Mouse (Mus musculus) frontal cortex, adult 2 months (tissue): Measurements from ENCODE around the gene Ece1. TPM values are rescaled to one million over a fixed set of nuclear protein-coding genes. Genes with fewer than 3 reads are reported as not detected.
"Not testable (repeated sequence)": the region's sequence is repeated elsewhere in the genome, so short reads cannot be mapped to it uniquely, and the experiment has no call there.

Source experiments
- DNase-seq, 2 experiments: peaks; one replicate each; pipeline ENCODE4 v3.0.0; 2022; ENCODE audit warnings: low spot score in 1 of 2; ENCODE audit errors: extremely low spot score in 1 of 2
- polyA plus RNA-seq: library from polyadenylated mRNA; depleted of rRNA; stranded (reverse); fragments of >200 nt; gene quantifications from 2 replicates; pipeline ENCODE4 v1.2.3, GENCODE M21; 2012

The Ece1 gene
- polyA plus RNA-seq, 1 experiment = 29.5 TPM

GRCm38 (mm10) chr4:137970623-137971199 is 108.7 kb downstream of the Ece1 start:
- not testable (repeated sequence) for DNase-seq

DNA sequence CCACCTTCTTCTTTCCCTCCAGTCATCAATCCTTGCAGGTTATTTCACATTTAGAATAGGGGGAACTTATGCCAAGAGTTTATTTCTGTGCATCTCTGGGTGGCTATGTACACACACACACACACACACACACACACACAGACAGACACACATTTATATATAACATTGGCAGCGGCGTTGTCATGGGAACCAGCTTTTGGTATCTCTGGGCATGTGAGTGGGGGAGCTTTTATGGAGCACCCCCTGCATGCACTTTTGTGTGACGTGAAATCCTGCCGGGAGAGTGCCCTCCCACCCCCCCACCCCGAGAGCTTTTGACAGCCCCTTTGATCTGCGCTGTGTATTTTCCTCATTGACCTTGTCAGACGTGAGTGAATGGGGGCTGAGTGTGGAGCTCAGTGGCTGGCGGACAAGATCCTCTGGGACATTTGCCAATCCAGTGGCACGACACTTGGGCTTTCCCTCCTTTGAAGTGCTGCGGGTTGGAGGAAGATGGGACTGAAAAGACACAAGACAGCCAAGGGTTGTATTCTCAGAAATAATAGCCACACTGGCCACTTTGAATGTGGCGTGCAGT is 112.9 kb downstream of the Ece1 start:
- DNase-seq = not testable (repeated sequence)

DNA sequence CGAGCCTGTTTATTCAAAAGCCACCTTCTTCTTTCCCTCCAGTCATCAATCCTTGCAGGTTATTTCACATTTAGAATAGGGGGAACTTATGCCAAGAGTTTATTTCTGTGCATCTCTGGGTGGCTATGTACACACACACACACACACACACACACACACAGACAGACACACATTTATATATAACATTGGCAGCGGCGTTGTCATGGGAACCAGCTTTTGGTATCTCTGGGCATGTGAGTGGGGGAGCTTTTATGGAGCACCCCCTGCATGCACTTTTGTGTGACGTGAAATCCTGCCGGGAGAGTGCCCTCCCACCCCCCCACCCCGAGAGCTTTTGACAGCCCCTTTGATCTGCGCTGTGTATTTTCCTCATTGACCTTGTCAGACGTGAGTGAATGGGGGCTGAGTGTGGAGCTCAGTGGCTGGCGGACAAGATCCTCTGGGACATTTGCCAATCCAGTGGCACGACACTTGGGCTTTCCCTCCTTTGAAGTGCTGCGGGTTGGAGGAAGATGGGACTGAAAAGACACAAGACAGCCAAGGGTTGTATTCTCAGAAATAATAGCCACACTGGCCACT is 117.1 kb downstream of the Ece1 start:
- DNase-seq = not testable (repeated sequence)

- DNase-seq = peak in 1 of 2 experiments; percentile 42
Measured at GRCm38 (mm10) chr4:137982869-137983268, 120.8 kb downstream of the Ece1 start.

DNA sequence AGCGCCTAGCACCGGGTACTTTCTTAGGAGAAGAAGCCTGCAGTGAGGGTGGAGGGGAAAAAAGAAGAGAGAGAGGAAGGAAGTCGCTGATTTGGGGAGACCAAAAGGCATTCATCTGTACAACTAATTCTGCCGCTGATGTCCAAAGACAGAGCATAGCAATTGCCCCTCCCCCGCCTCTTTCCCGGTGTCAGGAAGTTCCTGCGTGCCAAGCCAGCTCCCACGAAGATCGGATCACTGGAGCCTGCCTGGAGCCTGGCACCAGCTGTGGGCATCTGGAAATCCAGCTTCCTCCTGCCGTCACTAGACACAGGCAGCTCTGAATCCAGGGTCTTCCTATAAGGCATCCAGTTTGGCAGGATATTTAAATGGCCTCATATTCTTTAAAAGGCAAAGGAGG is 122.2 kb downstream of the Ece1 start:
- peak in 1 of 2 experiments; percentile 36 for DNase-seq

DNA sequence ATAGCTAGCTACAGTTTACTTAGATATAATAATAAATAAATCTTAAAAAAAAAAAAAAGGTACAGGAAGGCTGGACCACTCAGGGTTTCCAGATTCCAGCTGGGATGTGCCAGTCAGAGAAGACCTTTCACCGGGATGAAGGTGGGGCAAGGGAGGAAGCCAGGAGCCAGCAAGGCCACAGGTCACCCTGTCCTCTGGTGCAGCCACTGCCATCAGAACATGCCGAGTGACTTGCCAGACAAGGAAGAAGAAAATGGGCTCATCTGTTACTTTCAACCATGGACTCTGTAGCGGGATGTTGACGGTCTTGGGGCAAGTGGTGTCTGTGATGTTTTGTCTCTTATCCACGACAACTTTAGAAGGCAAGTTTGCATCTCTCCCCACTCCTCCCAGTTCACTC is 122.7 kb downstream of the Ece1 start:
- no peak for DNase-seq

- DNase-seq = no peak
Measured at GRCm38 (mm10) chr4:137989426-137989825, 127.4 kb downstream of the Ece1 start.

- DNase-seq = no peak
Measured at GRCm38 (mm10) chr4:137990433-137990832, 128.4 kb downstream of the Ece1 start.

GRCm38 (mm10) chr4:137991240-137991639 is 129.2 kb downstream of the Ece1 start:
- no peak for DNase-seq

DNA sequence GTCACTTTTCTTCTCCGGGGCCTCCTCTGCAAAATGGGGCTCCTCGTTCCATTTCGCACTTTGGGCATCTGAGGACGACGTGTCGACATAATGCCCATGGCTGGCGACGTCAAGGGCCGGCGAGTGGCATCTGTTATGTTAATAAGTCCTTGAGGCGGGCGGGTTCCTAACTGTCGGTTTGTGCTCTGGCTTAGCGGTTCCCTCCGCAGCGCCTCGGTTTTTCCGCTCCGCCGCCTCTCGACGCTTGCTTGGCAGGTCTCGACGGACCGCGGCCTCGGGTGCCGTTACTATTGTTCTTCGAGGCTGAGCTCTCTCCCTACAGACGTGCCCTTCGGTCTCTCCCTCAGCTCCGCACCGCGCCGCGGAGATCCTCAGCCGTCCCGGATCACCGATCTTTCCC is 130.9 kb downstream of the Ece1 start, which contains the start of gene Eif4g3:
Gene Eif4g3, plus strand, starts transcription at position 133 of the 400 bp plus-strand sequence.
- no peak for DNase-seq

DNA sequence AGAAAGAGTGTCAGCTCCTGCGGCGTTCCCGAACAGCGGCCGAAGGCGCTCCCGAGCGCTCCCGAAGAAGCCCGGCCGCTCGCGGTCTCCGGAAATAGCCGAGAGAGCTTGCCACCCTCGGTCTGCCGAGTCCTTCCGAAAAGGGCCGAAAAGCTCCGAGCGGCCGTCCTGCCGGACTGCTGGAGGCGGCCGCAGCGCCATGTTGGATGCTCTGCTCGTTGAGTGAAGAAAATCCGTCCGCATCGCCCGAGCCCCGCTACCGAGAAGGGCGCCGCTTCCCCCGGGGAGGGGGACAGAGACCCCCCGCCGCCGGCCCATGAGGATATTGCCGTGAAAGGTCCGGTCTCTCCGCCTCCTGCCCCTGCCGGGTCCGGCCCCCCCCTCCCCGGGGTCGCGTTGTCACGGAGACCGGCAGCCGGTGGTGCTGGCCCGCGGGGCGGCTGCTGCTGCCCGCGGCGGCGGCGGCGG is 131.3 kb downstream of the Ece1 start:
- DNase-seq = peak; percentile 96 to 100

DNA sequence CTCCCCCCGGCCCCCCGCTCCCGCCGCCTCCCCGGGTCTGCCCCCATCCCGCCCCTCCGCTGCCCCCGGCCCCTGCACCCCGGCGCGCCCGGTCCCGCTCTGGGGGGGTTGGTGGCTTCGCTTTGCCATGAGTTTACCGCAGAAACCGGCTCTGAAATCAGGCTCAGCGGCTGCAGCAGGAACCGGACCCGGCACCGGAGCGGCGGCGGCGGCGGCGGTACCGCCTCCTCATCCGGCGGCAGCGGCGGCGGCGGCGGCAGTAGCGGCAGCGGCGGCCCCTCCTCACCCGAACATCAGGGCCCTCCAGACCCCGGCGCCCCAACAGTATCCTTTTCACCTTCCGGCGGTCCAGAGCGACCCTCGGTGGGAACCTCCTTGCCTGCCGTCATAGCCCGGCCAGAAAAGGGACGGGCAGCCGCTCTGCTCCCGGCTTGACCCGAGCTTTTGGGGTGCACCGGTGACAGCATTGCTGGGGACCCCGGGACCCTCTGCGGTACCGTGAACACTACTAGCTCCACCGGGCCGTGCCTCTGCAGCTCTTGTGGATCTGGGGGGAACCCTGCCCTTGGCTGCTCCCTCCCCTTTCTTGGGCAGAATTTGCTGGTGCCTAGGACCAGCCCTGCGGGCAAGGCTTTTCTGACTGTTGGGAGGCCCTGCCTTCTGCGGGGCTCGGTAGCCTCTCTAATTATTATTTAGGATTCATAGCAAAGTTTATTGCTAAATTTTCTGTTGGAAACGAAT is 132.0 kb downstream of the Ece1 start:
- DNase-seq = no peak

DNA sequence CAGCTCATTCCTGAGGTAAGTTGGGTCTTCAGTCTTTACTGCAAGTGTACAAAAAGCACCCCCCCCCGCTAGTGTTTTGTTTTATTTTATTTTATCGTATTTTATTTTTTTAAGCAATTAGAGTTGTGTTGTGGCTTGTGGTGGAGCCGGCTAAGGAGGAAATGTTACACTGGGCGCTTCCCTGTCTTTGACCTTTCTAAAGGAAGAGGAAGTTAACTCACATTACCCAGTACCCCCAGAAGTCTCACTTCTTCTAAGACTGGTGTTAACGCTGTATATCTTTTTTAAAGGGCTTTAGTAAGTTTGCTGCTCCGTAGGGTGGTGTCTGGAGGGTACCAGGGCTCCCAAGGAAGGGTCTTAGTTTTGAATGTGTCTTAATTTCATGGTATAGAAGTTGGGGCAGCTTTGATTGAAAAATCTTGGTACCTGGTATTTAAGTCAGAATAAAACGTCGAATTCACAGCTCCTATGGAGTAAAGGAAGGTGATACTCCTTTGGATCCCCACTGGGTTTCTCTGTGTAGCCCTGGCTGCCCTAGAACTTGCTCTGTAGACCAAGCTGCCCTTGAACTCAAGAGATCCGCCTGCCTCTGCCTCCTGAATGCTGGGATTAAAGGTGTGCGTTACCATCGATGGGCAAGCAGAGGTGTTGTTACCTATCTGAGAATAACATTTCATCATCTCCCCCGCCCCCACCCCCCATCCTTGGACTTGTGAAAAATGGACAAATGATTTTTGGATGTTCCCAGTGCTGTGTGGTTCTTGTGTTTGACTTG is 132.7 kb downstream of the Ece1 start:
- no peak for DNase-seq

DNA sequence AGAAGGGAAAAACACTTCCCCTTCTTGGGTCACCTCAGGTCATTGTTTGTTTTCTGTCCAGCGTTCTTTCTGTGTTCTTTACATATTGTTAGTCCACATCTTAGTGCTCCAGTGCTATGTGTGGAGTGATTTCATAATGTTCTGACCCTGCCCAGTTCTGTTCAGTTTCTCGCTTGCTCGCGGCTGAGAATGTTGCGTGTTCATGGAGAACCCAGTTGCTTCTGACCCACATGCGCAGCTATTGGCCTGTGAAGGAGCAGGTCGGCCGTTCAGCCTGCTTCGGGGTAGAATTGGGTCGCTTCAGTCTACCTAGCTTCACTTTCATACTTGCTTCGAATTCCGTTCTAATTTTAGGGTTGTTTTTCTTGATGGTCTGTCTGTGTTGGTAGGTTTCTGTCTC is 133.4 kb downstream of the Ece1 start:
- DNase-seq = no peak

- no peak for DNase-seq
Measured at GRCm38 (mm10) chr4:137998232-137998631, 136.2 kb downstream of the Ece1 start.

DNA sequence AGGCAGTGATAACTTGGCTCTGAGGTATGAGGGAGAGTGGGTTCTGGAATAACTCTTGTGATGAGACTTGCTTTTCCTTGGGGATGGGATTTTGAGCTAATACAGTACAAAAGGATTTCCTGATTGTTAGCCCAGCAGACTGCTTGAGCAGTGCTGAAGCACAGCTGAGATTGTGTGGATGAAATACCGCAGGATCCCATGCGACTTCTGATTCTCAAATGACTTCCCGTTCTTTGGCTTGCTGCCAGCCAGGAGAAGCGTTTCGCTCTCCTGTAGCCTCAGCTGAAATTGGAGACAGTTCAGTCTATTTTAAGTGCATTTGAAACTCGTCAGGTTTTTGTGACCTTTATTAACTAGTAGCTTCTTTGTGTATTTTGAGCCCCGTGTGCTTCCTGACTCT is 138.6 kb downstream of the Ece1 start:
- no peak for DNase-seq

GRCm38 (mm10) chr4:138003909-138004610 is 142.0 kb downstream of the Ece1 start:
- no peak for DNase-seq

DNA sequence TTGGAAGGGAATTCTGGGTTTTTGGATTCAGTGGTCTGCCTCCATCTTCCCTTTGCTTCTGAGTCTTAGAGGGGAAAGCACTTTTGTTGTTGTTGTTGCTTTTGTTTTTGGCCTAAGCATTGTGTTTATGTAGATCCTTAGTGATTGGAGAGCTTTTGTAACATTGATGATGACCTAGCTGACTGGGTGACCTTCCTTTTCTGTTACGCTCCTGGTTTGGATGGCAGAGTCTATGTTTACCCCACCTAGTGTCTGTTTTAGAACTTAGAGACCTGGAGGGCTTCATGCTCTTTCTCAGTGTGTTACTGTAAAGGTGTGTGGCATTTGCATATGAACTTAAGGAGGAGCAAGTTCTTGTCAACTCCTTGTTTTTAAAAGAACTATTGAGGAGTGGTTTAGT is 143.7 kb downstream of the Ece1 start:
- DNase-seq = no peak

DNA sequence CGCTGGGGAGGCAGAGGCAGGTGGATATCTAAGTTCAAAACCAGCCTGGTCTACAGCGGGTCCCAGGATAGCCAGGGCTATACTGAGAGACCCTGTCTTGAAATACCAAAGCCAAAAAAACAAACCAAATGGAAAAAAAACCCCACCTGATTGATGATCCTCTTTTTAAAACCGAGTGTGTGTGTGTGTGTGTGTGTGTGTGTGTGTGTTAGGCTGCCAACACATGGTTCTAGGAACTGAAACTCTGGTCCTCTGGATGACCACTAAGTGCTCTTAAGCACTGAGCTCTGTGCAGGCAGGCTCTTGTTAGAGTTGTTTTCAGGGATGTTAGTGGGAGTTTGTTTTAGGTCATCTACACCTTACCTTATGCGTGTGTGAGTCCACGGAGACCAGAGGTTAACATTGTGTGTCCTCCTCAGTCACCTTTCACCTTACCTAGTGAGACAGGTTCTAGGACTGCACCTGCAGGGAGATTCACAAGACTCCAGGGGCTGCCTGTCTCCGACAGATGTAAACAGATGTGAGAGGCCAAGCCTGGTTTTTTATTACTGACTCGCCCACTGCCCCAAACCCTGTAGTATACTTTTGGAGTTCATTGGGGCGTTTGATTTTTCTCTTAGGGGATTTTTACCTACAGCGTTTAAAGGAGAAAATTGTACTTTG is 145.0 kb downstream of the Ece1 start:
- DNase-seq = no peak

- DNase-seq = no peak
Measured at GRCm38 (mm10) chr4:138008646-138009045, 146.6 kb downstream of the Ece1 start.
